Mouse (Mus musculus) ovary, postnatal 14 days (tissue): ENCODE data around the gene Rfx4.

ENCODE experiments used
- DNase-seq: peaks from one replicate; pipeline ENCODE4 v3.0.0; 2022; ENCODE audit warnings: low spot score

Gene Rfx4

GRCm38 (mm10) chr10:84758483-84759431, 2.9 kb downstream of the Rfx4 start:
- no peak for DNase-seq

DNA sequence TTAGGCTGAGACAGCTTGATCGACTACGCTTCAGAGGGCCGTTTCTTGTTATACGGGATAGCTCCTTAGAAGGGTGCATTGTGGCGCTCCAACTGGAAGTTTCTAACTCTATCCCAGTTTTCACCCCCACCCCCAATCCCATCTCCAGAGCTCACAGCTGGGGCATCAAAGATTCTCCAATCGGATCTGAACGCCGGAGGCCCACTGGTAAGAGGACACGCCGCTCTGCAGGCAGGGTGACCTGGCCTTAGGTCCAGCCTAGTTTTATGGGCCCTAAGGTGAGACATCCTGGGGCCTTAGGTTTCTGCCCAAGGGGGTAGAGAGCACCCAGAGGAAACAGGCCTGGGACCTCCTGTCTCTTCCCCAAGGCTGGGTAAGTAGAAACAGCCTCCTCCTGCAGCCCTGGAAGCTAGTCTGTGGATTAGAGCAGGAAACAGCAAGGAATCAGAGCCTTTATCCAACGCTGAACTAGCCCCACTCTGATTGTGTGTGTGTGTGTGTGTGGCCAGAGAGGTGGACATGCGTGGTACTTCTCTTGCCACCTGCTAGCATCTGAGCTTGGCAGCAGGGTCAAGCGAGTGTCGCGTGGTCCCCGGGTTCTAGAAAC, 3.8 kb downstream of the Rfx4 start:
- no peak for DNase-seq

- no peak for DNase-seq
Measured at GRCm38 (mm10) chr10:84760118-84761111, 4.6 kb downstream of the Rfx4 start.

GRCm38 (mm10) chr10:84768766-84769165, 12.9 kb downstream of the Rfx4 start:
- DNase-seq: no peak

DNA sequence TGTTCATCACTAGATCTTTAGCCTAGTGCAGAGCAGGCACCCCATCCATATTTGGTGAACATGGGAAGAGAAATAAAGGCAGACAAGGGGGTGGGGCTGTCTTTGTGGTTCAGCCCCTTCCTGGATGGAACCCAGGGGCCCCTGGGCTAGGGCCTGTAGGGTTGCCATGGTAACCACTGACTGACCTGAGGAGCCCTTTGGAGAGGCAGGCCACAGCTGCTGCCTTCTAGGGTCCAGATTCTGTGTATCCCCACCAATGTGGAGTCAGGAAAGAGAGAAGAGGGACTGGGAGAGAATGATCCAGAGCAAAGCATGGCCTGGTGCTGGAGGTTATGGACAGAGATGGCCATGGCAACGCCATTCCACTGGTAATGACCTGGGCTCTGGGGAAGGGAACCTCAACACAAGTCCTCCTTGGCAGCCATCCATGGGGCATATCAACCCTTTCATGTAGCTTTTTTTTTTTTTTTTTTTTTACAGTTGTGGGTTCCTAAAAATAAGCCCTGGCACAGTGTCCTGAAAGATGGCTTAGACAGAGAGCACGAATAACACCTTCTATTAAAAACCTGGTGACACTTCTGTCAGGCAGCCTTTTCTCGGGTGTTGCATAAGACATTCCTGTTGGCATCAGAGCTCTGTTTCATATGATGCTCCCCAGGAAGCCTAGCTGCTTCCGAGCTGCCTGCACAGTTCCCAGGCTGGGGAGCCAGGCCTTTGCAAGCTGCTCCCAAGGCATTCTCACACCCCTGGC, 16.7 kb downstream of the Rfx4 start:
- DNase-seq: no peak

GRCm38 (mm10) chr10:84773889-84774288, 18.0 kb downstream of the Rfx4 start:
- DNase-seq: no peak

GRCm38 (mm10) chr10:84774573-84774972, 18.7 kb downstream of the Rfx4 start:
- no peak for DNase-seq

DNA sequence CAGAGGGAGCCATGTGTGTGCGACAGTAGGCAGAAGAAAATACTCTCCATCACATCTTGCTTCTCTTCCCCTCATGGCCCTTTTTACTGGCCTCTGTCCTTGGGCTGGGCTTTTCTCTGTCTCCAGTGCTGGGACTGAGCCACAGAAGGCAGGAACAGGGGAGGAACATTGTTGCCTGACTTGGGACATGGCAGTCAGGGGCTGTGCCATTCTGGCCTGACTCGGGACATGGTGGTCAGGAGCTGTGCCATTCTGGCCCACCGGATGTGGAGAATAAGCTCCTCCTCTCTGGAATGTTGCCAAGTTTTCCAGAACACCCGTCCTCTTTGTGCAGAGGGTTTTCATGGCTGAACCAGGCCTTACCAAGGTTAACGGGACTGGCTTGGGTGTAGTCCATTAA, 21.2 kb downstream of the Rfx4 start:
- DNase-seq: no peak

DNA sequence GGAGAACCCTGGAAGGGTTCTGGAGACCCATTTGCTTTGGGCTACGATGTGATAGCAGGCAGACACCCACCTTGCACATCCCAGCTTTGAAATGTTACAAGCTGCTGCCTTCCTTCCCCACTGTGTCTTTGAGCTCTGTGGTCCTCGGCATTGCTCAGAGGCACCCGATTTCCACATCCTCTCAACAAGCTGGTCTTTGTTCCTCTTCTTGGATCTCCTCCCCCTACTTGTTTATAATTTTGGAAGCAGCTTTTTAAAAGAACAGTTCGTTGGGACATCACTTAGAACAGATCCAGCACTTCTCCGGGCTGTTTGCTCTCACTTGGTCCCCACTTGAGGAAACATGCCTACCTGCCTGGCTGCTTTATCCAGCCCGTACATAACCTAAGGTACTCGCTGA, 22.1 kb downstream of the Rfx4 start:
- DNase-seq: no peak

- DNase-seq: no peak
Measured at GRCm38 (mm10) chr10:84780828-84781227, 25.0 kb downstream of the Rfx4 start.

DNA sequence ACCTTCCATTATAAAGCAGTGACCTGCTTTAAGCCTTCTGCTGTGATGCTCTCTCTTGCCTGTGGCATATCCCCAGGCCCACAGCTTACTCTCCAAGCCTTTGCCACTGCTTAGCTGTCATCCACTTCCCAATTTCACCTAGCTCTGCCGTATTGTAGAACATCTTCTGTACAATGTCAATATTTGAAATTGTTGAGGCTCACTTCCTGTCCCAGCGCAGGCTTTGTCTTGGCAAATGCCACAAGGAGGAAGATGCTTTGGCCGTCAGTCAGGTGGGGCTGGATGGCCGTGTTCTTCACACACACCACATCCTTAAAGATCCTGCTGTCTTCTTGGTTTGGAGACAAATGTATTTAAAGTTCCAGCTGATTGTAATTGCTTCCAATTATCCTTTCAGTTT, 29.5 kb downstream of the Rfx4 start:
- no peak for DNase-seq

- no peak for DNase-seq
Measured at GRCm38 (mm10) chr10:84790323-84790722, 34.5 kb downstream of the Rfx4 start.

GRCm38 (mm10) chr10:84791181-84791580, 35.3 kb downstream of the Rfx4 start:
- DNase-seq: peak; percentile 8

GRCm38 (mm10) chr10:84801521-84801920, 45.7 kb downstream of the Rfx4 start:
- no peak for DNase-seq

DNA sequence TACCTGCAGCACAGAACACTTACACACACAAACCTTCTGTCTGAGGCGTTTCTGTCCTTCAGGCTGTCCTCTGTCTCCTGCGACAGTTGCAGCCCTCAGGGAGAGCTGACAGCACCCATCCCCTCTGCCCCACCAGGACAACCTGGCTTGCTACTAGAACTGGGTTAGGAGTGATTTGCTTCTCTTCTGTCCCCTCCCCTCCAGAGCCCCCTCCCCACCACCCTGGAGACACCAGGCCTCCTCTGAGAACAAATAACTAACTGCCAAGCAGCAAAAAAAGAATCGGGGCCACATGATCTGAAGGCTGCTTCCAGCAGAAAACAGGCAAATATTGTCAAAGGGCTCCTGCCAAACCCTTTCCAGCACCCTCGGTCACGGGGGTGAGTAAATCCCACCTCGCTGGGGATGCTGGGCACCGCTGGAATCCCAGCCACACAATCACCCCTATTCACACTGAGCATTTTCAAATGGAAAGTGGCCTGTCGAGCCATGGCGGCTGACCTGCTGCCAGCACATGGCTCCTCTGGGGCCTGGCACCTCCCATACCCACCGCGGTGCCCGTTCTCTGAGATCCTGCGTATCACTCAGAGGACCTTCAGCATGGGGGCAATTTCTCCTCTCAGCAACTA, 47.5 kb downstream of the Rfx4 start:
- DNase-seq: no peak

DNA sequence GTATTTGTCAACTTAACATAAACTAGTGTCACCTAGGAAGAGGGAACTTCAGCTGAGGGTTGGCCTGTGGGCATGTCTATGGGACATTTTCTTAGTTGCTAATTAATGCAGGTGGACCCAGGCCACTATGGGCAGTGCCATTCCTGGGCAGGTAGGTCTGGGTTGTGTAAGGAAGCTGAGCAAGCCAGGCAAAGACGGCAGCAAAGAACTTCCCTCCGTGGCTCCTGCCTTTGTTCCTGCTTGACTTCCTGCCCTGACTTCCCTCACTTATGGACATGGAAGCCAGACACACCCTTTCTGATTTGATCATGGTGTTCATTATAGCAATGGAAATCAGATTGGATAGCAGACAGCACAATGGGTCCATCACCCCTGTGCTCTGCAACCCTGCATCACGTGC, 49.7 kb downstream of the Rfx4 start:
- DNase-seq: no peak

- DNase-seq: no peak
Measured at GRCm38 (mm10) chr10:84807206-84807605, 51.3 kb downstream of the Rfx4 start.

- no peak for DNase-seq
Measured at GRCm38 (mm10) chr10:84810030-84810849, 54.4 kb downstream of the Rfx4 start.

DNA sequence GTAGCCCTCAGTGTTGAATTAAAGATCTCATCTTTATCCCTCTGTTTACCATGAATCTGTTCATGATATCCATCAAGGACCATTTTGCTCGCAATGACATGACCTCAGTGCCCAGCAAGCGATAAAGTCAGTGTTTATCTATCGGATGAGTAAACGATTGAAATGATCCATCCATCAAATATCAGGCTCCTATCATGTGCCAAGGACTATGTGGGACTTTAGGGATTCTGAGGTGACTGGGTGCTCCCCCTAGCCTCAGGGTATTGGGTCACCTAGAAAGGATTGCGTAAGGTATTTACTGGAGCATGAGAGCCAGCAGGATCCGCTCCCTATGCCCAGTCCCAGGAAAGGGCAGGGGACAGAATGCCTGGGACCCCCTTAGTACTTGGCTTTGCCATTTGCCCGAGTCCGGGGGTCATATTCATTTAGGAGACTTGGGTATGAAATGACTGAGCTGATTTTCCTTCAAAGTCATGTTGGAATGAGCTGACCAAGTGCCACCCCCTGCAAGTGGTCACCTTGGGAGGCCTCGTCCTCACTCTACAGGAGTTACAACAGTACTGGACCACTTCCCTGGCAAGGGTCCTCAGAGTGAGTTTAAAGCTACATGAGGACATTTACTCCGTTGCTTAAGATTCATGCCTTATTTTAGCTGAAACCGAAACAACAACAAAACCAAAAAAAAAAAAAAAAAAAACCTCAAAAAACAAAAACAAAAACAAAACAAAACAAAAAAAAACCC, 55.5 kb downstream of the Rfx4 start:
- DNase-seq: no peak
